Mouse (Mus musculus) megakaryocyte, embryonic 14.5 days (primary cell): Measurements from ENCODE around the gene Zfp324. TPM values are rescaled to one million over a fixed set of nuclear protein-coding genes. Genes with fewer than 3 reads are reported as not detected.
"Not testable (repeated sequence)": the region's sequence is repeated elsewhere in the genome, so short reads cannot be mapped to it uniquely, and the experiment has no call there.

ENCODE experiments used
- H3K27me3 ChIP-seq: replicated peaks from 2 replicates; pipeline ENCODE3; 2012; ENCODE audit warnings: inconsistent platforms
- H3K36me3 ChIP-seq: replicated peaks from 2 replicates; pipeline ENCODE3; 2012; ENCODE audit warnings: low read length, inconsistent platforms, mixed read lengths
- H3K4me1 ChIP-seq: 2 replicates; pipeline ENCODE4 v1.6.1; 2012; ENCODE audit warnings: inconsistent platforms
- H3K4me3 ChIP-seq: replicated peaks from 2 replicates; pipeline ENCODE3; 2012; ENCODE audit warnings: moderate library complexity, mild to moderate bottlenecking, inconsistent platforms
- H3K9me3 ChIP-seq: 2 replicates; pipeline ENCODE4 v1.6.1; 2012; ENCODE audit warnings: inconsistent platforms
- FLI1 ChIP-seq: IDR thresholded peaks from 2 replicates; pipeline ENCODE4 v1.6.1; 2012; ENCODE audit warnings: low read length, inconsistent platforms, mixed read lengths
- GATA1 ChIP-seq: IDR thresholded peaks from 3 replicates; pipeline ENCODE4 v1.6.1; 2012; ENCODE audit warnings: mixed read lengths, low read length, inconsistent platforms, borderline replicate concordance
- polyA plus RNA-seq: library from polyadenylated mRNA; stranded (reverse); fragments of >175 nt; gene quantifications from 2 replicates; pipeline ENCODE4 v1.2.3, GENCODE M21; 2012; ENCODE audit warnings: low replicate concordance; ENCODE audit not compliant: insufficient read depth

Gene Zfp324
- 1.9 and 2.1 TPM in 2 replicates for polyA plus RNA-seq

DNA sequence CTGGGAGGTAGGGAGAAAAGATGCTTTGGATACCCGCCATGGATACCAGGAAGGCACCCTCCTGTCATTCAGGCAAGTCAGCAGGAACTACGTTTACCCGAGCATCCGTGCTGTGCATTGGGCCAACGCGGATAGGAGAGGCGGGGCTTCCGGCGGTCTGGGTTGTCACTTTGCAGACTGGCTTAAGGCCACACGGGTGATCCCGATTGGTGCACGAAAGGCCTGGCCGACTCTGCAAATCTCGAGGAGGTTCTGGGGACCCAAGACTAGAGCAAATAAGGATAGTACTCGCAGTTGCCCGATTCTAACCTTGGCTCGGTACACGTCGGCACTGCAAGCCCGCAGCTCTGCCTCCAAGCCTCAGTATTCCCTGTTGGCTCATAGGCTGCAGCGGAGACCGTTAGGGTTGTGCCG is at the start of gene Zfp324:
Gene Zfp324 (plus strand): TSS at position 161 of the 414 bp plus-strand sequence.
- H3K27me3 ChIP-seq, result no peaks in the 10 kb centered on the region
- no peak for TF ChIP-seq GATA1
- no peak for TF ChIP-seq FLI1
- H3K36me3 ChIP-seq, result peaks cover 26% of the 10 kb centered on the region
- H3K9me3 ChIP-seq, result no peaks in the 10 kb centered on the region
- H3K4me1 ChIP-seq, result peaks cover 76% of the 10 kb centered on the region
- H3K4me3 ChIP-seq, result peak within 1 kb of the TSS; percentile 93

DNA sequence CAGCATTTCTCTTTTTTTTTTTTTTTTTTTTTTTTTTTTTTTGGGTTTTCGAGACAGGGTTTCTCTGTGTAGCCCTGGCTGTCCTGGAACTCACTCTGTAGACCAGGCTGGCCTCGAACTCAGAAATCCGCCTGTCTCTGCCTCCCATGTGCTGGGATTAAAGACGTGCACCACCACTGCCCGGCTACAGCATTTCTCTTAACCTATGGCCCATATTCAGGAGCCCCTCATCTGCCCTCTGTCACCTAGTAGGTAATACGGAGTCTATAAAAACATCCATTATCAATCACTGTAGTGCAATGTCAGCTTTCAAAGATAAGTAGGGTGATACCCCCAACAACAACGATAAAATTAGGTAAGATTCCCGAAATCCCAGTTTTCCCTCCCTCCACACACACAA is 45.1 kb upstream of the Zfp324 start:
- H3K9me3 ChIP-seq, H3K27me3 ChIP-seq: not testable (repeated sequence)
- H3K4me1 ChIP-seq, result peaks cover 38% of the 10 kb centered on the region
- peak overlapping the region; percentile 79 for H3K4me3 ChIP-seq
- H3K36me3 ChIP-seq, result peaks cover 28% of the 10 kb centered on the region

DNA sequence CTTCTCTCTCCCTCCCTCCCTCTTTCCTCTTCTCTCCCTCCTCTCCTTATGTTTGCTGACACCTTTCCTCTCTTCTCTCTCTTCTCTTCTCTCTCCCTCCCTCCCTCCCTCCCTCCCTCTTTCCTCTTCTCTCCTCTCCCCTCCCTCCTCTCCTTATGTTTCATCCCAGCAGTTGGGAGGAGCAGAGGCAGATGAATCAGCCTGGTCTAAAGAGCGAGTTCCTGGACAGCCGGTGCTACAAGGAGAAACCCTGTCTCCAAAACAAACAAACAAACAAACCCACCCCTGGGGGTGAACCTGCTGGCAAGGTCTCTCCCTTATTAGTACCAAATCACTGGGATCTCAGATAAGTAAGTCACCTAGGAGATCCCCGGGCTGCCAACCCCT is 44.3 kb upstream of the Zfp324 start:
- Histone ChIP-seq H3K4me3 (peak overlapping the region; percentile 96), H3K36me3 (peaks cover 36% of the 10 kb centered on the region)

DNA sequence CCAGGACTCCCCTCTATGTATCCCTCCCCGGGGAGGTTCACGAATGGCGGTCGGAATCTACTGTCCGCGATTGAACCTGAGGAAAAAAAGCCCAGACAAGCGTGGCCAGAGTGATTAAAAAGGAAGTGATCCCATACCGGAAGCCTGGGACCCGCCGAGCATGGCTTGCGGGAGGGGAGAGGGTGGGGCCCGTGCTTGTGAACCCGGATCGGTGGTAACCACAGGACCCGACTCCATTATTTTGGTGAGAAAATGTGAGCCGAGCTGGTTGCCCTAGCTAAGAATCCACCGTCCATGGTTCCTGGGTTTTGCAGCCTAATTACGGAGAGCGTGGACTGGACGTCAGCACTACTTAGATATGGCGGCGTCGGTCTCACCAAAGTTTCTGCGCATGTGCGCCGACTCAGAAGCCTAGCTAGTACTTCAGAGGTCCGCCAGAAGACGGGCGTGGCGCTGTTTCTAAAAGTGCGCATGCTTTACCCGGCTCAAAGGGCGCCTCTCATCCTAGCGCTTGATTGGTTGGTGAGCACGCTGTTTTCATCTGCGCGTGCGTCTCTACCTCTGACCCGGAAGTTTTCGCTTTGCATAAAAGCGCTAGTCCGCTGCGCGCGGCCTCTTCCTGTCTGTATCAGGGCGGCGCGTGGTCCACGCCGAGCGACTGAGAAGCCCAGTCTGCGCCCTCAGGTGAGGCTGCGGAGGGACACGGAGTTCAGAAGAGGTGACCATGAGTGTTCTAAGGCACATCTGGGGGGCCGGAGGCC is 43.8 kb upstream of the Zfp324 start, which contains the start of gene Rps5:
Gene Rps5 (plus strand): TSS at position 586 of the 761 bp plus-strand sequence.
- Histone ChIP-seq H3K9me3 (no peaks in the 10 kb centered on the region), H3K27me3 (no peaks in the 10 kb centered on the region), H3K4me3 (peak within 1 kb of the TSS; percentile 96), H3K4me1 (peaks cover 35% of the 10 kb centered on the region), H3K36me3 (peaks cover 37% of the 10 kb centered on the region)
- TF ChIP-seq FLI1 (no peak), GATA1 (no peak)

More for the DNA sequence above, 44.3 kb upstream of the Zfp324 start:
- H3K9me3 ChIP-seq, result no peaks in the 10 kb centered on the region
- peaks cover 35% of the 10 kb centered on the region for H3K4me1 ChIP-seq
- TF ChIP-seq GATA1, result no peak
- TF ChIP-seq FLI1, result no peak
- H3K27me3 ChIP-seq, result no peaks in the 10 kb centered on the region

DNA sequence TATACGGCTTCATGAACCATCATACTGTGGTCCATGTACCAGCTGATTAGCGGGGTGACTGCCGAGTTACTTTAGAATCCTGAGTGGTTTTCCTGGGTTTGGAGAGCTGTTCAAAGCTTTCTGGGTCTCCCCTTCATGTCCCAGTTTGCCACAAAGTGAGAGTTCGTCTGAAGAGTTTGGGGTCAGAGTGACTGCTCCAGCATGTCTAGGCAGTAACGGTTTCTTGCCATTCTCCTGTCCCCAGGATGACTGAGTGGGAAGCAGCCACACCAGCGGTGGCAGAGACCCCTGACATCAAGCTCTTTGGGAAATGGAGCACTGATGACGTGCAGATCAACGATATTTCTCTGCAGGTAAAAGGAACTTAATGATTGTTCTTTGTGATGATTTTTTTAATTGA is 42.9 kb upstream of the Zfp324 start:
- Histone ChIP-seq H3K4me3 (peak overlapping the region; percentile 96), H3K4me1 (peaks cover 32% of the 10 kb centered on the region), H3K36me3 (peaks cover 46% of the 10 kb centered on the region), H3K9me3 (no peaks in the 10 kb centered on the region), H3K27me3 (no peaks in the 10 kb centered on the region)
- TF ChIP-seq FLI1 (no peak), GATA1 (no peak)

DNA sequence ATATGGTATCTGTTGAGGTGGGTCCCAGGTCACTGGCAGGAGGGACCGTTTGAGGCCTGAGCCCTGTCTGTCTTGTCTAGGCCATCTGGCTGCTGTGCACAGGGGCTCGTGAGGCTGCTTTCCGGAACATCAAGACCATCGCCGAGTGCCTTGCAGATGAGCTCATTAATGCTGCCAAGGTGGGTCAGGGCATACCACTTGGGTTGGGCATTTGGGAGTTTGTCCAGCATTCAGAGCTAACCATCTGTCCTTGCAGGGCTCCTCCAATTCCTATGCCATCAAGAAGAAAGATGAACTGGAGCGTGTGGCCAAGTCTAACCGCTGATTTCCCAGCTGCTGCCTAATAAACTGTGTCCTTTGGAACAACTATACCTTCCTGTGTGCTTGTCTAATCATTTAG is 39.3 kb upstream of the Zfp324 start:
- TF ChIP-seq GATA1 (no peak), FLI1 (no peak)
- H3K36me3 ChIP-seq, result peaks cover 63% of the 10 kb centered on the region

DNA sequence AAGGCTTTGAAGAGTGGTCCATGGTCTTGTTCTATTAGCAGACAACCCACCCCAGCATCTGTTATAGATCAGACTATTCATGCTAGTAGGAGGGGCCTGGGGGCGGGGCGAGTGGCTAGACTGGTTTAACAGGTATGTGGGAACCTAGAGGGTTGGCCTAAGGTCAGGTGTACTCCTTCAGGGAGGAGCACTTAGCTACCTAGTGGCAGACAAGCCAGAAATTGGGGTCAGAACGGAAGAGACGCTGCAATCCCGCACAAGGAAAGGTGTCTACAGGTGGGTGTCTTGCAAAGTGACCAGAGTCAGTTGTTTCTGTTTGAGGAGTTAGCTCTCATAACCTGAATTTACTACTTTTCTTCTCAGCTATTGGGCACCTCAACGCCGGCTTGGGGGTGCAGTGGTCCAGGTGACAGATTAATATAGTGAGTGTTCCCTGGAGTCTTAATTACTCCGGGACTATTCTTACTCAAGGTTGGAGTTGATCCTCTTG is 38.4 kb upstream of the Zfp324 start, which contains the start of gene Rnf225:
Gene Rnf225 (plus strand): TSS at position 226 of the 490 bp plus-strand sequence.
- no peak for TF ChIP-seq FLI1
- no peak for TF ChIP-seq GATA1
- H3K27me3 ChIP-seq, result no peaks in the 10 kb centered on the region
- peaks cover 32% of the 10 kb centered on the region for H3K4me1 ChIP-seq
- no peaks in the 10 kb centered on the region for H3K9me3 ChIP-seq
- H3K4me3 ChIP-seq, result peak within 1 kb of the TSS; percentile 30
- peaks cover 63% of the 10 kb centered on the region for H3K36me3 ChIP-seq

More for the DNA sequence above, 39.3 kb upstream of the Zfp324 start:
- no peak overlapping the region for H3K4me3 ChIP-seq
- H3K9me3 ChIP-seq, result no peaks in the 10 kb centered on the region
- no peaks in the 10 kb centered on the region for H3K27me3 ChIP-seq
- H3K4me1 ChIP-seq, result peaks cover 32% of the 10 kb centered on the region

DNA sequence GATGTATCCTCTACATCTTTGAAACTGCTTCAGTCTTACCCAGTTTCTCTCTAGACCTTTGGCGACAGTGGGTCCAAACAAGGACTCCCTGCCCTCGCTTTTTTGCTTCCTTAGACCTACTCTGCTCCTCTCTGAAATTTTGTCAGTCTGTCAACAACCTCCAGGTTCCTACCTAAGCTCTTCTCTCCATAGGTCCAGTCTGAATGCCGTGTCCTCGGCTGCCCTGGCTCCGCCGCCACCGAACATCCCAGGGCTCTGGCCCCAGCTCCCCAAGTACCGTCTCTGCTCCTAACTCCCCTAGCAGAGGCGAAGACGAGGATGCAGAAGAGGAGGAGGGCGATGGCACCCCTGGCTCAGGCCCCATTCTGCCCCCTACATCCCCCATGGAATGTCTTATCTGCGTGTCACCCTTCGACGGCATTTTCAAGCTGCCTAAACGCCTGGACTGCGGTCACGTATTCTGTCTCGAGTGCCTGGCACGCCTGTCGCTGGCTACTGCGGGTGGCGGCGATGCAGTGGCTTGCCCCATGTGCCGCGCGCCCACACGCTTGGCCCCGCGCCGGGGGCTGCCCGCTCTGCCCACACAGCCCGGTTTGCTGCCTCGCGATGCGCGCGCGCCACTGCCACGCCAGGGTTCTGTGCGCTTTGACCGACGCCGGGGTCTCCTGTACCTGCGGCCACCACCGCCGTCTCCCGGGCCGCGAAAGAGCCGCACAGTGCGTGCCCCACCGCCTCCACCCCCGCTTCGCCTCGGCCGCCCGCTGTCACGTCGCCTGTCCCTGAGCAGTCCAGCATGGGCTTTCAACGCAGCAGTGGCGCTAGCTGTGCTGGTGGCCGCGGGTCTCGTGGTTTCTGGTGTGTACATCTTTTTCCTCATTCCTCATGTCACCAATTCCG is 37.7 kb upstream of the Zfp324 start:
- H3K36me3 ChIP-seq, result peaks cover 63% of the 10 kb centered on the region

DNA sequence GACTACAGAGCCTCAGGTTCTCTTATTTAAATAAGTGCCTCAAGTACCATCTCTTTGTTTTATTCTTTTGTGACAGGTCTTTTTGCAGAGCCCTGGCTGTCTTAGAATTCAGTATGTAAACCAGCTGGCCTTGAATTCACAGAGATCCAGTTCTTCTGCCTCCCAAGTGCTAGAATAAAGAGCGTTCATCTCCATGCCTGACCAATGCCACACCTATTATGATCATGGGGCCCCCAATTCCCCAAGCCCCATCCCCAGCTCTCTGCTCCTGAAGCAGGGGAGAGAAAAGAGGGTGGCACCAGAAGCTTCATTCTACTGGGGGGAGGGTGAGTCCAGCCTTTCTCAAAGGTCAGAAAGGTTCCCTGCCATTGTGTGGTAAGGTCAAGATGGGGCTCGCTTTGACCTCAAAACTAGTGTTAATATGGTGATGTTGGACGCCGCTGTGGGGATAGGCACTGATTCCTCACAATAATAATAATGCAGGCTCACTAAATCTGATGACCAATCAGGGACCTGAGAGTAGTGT is 32.0 kb upstream of the Zfp324 start:
- no peaks in the 10 kb centered on the region for H3K27me3 ChIP-seq
- H3K4me3 ChIP-seq, result no peak overlapping the region
- no peaks in the 10 kb centered on the region for H3K9me3 ChIP-seq
- peaks cover 8% of the 10 kb centered on the region for H3K36me3 ChIP-seq
- TF ChIP-seq FLI1 (no peak), GATA1 (no peak)
- H3K4me1 ChIP-seq, result peaks cover 6% of the 10 kb centered on the region; the same call in 1 of the 2 replicates

More for the DNA sequence above, 37.7 kb upstream of the Zfp324 start:
- Histone ChIP-seq H3K4me1 (peaks cover 28% of the 10 kb centered on the region), H3K9me3 (no peaks in the 10 kb centered on the region), H3K4me3 (peak overlapping the region; percentile 30), H3K27me3 (no peaks in the 10 kb centered on the region)
- no peak for TF ChIP-seq FLI1
- no peak for TF ChIP-seq GATA1
